Mouse (Mus musculus) myocyte (in vitro differentiated cells): Measurements from ENCODE around the gene Aatf. TPM values are rescaled to one million over a fixed set of nuclear protein-coding genes. Genes with fewer than 3 reads are reported as not detected.

Source experiments
- H3K27me3 ChIP-seq: one replicate; pipeline ENCODE4 v1.6.1; 2011; ENCODE audit not compliant: control insufficient read depth, insufficient read depth, insufficient read length
- H3K36me3 ChIP-seq: one replicate; pipeline ENCODE4 v1.6.1; 2011; ENCODE audit not compliant: control insufficient read depth, insufficient read depth
- H3K4me2 ChIP-seq: one replicate; pipeline ENCODE4 v1.6.1; 2011; ENCODE audit warnings: low read depth, control low read depth
- H3K4me3 ChIP-seq: one replicate; pipeline ENCODE4 v1.5.1; 2011; ENCODE audit warnings: mild to moderate bottlenecking, control low read depth, moderate library complexity
- H3K79me2 ChIP-seq: one replicate; pipeline ENCODE4 v1.6.1; 2011; ENCODE audit not compliant: control insufficient read depth, insufficient read depth
- H3ac ChIP-seq: one replicate; pipeline ENCODE4 v1.6.1; 2011; ENCODE audit not compliant: control insufficient read depth, insufficient read length
- CEBPB ChIP-seq: IDR thresholded peaks from 2 replicates; pipeline ENCODE4 v1.6.1; 2011; ENCODE audit warnings: mild to moderate bottlenecking, moderate library complexity; ENCODE audit not compliant: poor library complexity, insufficient read depth, severe bottlenecking
- E2F4 ChIP-seq: IDR thresholded peaks from one replicate; pipeline ENCODE4 v1.6.1; 2011; ENCODE audit warnings: mild to moderate bottlenecking, control low read depth, moderate library complexity; ENCODE audit not compliant: insufficient read depth
- MAX ChIP-seq: IDR thresholded peaks from one replicate; pipeline ENCODE4 v1.6.1; 2011; ENCODE audit warnings: low read depth, mild to moderate bottlenecking, control low read depth
- MYOD1 ChIP-seq, 3 experiments: IDR thresholded peaks; one replicate each; pipeline ENCODE4 v1.6.1; 2011; ENCODE audit warnings: control low read depth in 2 of 3, low read depth in 2 of 3, mild to moderate bottlenecking in 2 of 3, moderate library complexity in 1 of 3; ENCODE audit not compliant: insufficient read length in 2 of 3, control insufficient read depth in 1 of 3
- MYOG ChIP-seq, 3 experiments: IDR thresholded peaks; one replicate each; pipeline ENCODE4 v1.6.1; 2011; ENCODE audit warnings: control low read depth in 2 of 3, low read depth in 2 of 3, mild to moderate bottlenecking in 2 of 3; ENCODE audit not compliant: insufficient read length in 2 of 3, control insufficient read depth in 1 of 3, insufficient read depth in 1 of 3
- POLR2A ChIP-seq: IDR thresholded peaks from one replicate; pipeline ENCODE4 v1.6.1; 2011; ENCODE audit warnings: low read depth, mild to moderate bottlenecking, control low read depth, moderate library complexity; ENCODE audit not compliant: insufficient read length
- POLR2AphosphoS2 ChIP-seq: IDR thresholded peaks from one replicate; pipeline ENCODE4 v1.6.1; 2011; ENCODE audit warnings: low read depth, control low read depth; ENCODE audit not compliant: insufficient read length
- REST ChIP-seq: IDR thresholded peaks from one replicate; pipeline ENCODE4 v1.6.1; 2011; ENCODE audit warnings: mild to moderate bottlenecking, control low read depth, moderate library complexity; ENCODE audit not compliant: insufficient read depth, insufficient read length
- SRF ChIP-seq: IDR thresholded peaks from one replicate; pipeline ENCODE4 v1.6.1; 2011; ENCODE audit warnings: low read depth; ENCODE audit not compliant: control insufficient read depth, insufficient read length
- TCF12 ChIP-seq: IDR thresholded peaks from one replicate; pipeline ENCODE4 v1.6.1; 2011; ENCODE audit warnings: mild to moderate bottlenecking, control low read depth; ENCODE audit not compliant: poor library complexity, insufficient read depth, severe bottlenecking
- TCF3 ChIP-seq: IDR thresholded peaks from one replicate; pipeline ENCODE4 v1.6.1; 2011; ENCODE audit warnings: low read depth, control low read depth; ENCODE audit not compliant: insufficient read length
- USF1 ChIP-seq: IDR thresholded peaks from one replicate; pipeline ENCODE4 v1.6.1; 2011; ENCODE audit warnings: low read depth, mild to moderate bottlenecking, control low read depth, moderate library complexity
- polyA plus RNA-seq: library from polyadenylated mRNA; unstranded; fragments of >200 nt; fragmentation: generic; extraction: Trizol; gene quantifications from one replicate; pipeline ENCODE4 v1.2.1, GENCODE M21; 2012; ENCODE audit warnings: missing spikeins

Gene Aatf
- polyA plus RNA-seq, 1 experiment: 34.6 TPM

DNA sequence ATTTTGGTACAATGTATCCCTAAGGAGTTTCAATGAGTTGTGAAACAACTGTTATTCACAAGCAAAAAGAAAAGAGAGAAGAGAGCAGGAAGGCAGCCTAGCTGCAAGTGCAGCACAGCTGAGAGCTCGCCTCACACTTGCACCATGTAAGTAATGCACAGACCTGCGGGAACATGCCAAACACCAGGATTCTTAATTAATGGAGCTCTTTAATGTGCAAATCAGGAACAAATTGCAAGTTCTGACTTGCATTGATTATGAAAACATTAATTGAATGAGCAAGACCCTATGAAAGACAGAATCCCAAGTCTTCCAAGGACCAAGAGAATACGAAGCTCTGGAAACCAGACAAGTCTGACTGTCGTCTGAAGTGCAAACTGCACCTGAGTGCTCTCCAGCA is 17.5 kb downstream of the Aatf start:
- no peak overlapping the region for H3K4me2 ChIP-seq
- H3K79me2 ChIP-seq: peaks cover 4% of the 10 kb centered on the region
- no peak overlapping the region for H3ac ChIP-seq
- TF ChIP-seq E2F4: no peak
- no peak overlapping the region for H3K4me3 ChIP-seq
- no peaks in the 10 kb centered on the region for H3K27me3 ChIP-seq
- peaks cover 31% of the 10 kb centered on the region for H3K36me3 ChIP-seq

DNA sequence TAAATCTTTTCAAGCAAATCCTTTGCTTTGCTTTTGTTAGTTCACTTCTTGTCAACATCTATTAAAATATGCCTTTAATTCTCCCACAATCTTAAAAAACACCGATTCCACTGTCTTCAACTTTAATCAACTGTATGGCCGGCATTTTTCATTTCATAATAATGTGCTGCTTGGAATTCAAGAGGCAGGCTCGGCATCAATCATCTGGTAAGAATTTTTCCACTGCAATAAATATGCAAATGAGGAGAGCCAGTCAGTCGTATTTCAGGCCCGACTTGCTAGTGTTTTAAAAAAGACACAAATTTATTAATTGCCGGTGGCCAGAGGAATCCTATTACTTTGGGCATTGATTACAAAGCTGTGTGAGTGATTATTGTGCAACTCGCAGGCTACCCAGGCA is 31.7 kb downstream of the Aatf start:
- Histone ChIP-seq H3K36me3 (no peaks in the 10 kb centered on the region), H3K4me2 (no peak overlapping the region), H3ac (no peak overlapping the region), H3K79me2 (peaks cover 19% of the 10 kb centered on the region), H3K4me3 (no peak overlapping the region), H3K27me3 (no peaks in the 10 kb centered on the region)
- TF ChIP-seq POLR2AphosphoS2: no peak
- TF ChIP-seq POLR2A: no peak
- no peak for TF ChIP-seq TCF3
- no peak for TF ChIP-seq SRF
- TF ChIP-seq E2F4: no peak

DNA sequence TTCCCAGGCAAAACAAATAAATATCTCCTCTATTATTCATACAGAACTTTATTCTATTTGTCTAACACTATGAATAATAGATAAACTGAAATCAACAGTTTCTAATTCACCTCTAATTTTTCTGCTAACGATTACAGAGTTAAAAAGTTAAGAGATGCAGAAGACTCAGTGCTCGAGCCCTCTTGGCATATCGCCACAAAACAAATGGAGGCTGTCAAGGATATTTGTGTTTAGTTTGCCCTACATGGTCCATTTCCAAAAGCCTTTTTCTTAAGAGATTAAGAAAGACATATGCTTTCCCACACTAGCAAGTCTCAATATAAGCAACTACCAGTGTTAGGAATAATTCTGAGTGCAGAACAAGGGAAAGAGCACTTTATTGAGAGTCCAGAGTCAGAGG is 32.9 kb downstream of the Aatf start:
- Histone ChIP-seq H3K36me3 (no peaks in the 10 kb centered on the region), H3K79me2 (peaks cover 26% of the 10 kb centered on the region), H3K4me3 (no peak overlapping the region), H3K27me3 (no peaks in the 10 kb centered on the region), H3ac (no peak overlapping the region), H3K4me2 (no peak overlapping the region)
- TF ChIP-seq TCF12: no peak

DNA sequence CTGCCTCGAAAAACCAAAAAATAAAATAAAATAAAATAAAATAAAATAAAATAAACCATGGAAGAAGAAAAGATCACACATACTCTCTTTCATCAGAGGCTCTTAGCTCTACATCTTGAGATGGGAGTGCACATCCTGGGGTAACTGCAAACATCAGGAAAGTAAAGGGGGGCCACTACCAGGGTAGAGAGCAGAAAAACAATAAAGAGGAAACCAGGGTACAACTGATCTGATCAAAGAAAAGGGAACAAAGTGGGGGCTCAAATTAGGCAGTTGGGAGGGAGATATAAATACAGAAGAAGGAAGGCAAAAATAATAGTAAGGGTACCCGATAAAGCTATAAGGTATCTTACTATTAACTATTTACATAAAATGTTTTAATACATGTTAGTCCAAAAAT is 36.7 kb downstream of the Aatf start:
- Histone ChIP-seq H3K36me3 (peaks cover 9% of the 10 kb centered on the region), H3K4me2 (no peak overlapping the region), H3K27me3 (no peaks in the 10 kb centered on the region), H3K79me2 (peaks cover 19% of the 10 kb centered on the region), H3ac (no peak overlapping the region), H3K4me3 (no peak overlapping the region)
- TF ChIP-seq MAX: no peak
- no peak for TF ChIP-seq POLR2AphosphoS2
- no peak for TF ChIP-seq POLR2A
- no peak for TF ChIP-seq CEBPB
- TF ChIP-seq MYOG (IDR thresholded peaks at IDR 0.05; ENCODE audit: control insufficient read depth in 1 of 3, insufficient read depth in 1 of 3, insufficient read length in 2 of 3, low read depth in 2 of 3): no peak
- no peak for TF ChIP-seq REST
- TF ChIP-seq SRF: no peak
- no peak for TF ChIP-seq E2F4
- no peak for TF ChIP-seq TCF12

DNA sequence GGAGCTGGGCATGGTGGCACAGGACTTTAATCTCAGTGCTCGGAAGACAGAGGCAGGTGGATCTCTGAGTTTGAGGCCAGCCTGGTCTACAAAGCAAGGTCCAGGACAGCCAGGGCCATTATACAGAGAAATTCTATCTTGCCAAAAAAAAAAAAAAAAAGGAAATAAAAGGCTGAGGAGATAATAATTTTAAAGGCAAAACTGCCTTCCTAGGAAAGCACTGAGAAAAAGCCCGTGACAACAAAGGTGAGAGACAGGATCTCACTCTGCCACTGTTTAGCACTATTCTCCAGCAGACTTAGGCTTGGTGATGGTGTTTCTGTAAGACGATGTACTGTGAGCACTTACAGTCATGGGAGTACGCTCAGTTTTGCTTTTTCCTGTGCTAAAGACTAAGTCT is 37.3 kb downstream of the Aatf start:
- no peak overlapping the region for H3K4me2 ChIP-seq
- no peak overlapping the region for H3ac ChIP-seq
- no peak overlapping the region for H3K4me3 ChIP-seq
- peaks cover 12% of the 10 kb centered on the region for H3K36me3 ChIP-seq
- no peak for TF ChIP-seq REST
- TF ChIP-seq POLR2AphosphoS2: no peak
- no peak for TF ChIP-seq MYOD1 (IDR thresholded peaks at IDR 0.05; ENCODE audit: control insufficient read depth in 1 of 3, insufficient read length in 2 of 3, low read depth in 2 of 3)
- no peak for TF ChIP-seq USF1
- TF ChIP-seq MAX: no peak
- TF ChIP-seq POLR2A: no peak
- TF ChIP-seq MYOG (IDR thresholded peaks at IDR 0.05; ENCODE audit: control insufficient read depth in 1 of 3, insufficient read depth in 1 of 3, insufficient read length in 2 of 3, low read depth in 2 of 3): no peak
- no peak for TF ChIP-seq TCF3
- TF ChIP-seq CEBPB: no peak
- no peak for TF ChIP-seq SRF
- no peak for TF ChIP-seq TCF12
- no peak for TF ChIP-seq E2F4
- no peaks in the 10 kb centered on the region for H3K27me3 ChIP-seq
- peaks cover 19% of the 10 kb centered on the region for H3K79me2 ChIP-seq

DNA sequence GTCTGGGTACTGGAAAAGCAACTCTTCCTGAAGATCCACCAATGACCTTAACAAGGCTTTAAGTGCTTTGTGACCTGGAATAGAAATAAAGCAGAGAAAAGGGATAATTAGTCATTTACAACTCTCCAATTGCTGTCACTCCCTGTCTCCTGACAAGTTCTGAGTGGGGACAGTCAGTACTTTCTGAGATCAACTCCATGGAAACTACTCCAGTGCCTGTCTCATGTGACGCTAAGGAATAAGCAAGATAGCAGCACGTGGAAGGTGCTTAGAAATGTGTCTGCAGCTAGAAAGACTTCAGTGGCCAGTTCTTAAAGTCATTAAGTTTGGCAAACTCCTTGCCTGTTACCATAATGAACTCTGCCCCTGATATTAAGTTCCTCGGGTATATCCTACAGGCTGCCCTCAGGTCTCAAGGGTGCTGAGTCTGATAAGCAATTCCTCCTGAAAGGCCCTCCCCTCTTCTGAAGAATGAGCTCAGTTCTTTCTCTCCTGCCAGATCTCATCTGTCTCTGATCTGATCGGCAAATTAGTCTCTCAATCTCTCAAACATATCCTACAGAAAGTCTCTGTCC is 40.1 kb downstream of the Aatf start:
- no peaks in the 10 kb centered on the region for H3K27me3 ChIP-seq
- H3ac ChIP-seq: no peak overlapping the region
- TF ChIP-seq MYOG (IDR thresholded peaks at IDR 0.05; ENCODE audit: control insufficient read depth in 1 of 3, insufficient read depth in 1 of 3, insufficient read length in 2 of 3, low read depth in 2 of 3) (no peak), MAX (no peak), TCF12 (no peak), POLR2A (no peak), POLR2AphosphoS2 (no peak), E2F4 (no peak), TCF3 (no peak), USF1 (no peak), MYOD1 (IDR thresholded peaks at IDR 0.05; ENCODE audit: control insufficient read depth in 1 of 3, insufficient read length in 2 of 3, low read depth in 2 of 3) (no peak), SRF (no peak), REST (no peak), CEBPB (no peak)
- peaks cover 19% of the 10 kb centered on the region for H3K36me3 ChIP-seq
- H3K4me3 ChIP-seq: no peak overlapping the region
- H3K79me2 ChIP-seq: peaks cover 19% of the 10 kb centered on the region
- no peak overlapping the region for H3K4me2 ChIP-seq
